Mouse (Mus musculus) kidney, adult 8-10 months (tissue): ENCODE data around the gene Ube4b.
A peak's percentile ranks its signal among the peaks of the same experiment; 100 is the strongest.

ENCODE experiments used
- DNase-seq, 2 experiments: peaks; one replicate each; pipeline ENCODE4 v3.0.0; 2022

The Ube4b gene

GRCm38 (mm10) chr4:149393311-149393995 is 33.1 kb downstream of the Ube4b start:
- peak; percentile 27 to 54 for DNase-seq

GRCm38 (mm10) chr4:149392359-149392758 is 34.2 kb downstream of the Ube4b start:
- no peak for DNase-seq

GRCm38 (mm10) chr4:149381001-149381400 is 45.5 kb downstream of the Ube4b start:
- DNase-seq = no peak

GRCm38 (mm10) chr4:149379881-149380280 is 46.7 kb downstream of the Ube4b start:
- no peak for DNase-seq

- DNase-seq = no peak
These were observed 47.7 kb downstream of the Ube4b start for GRCm38 (mm10) chr4:149378819-149379218.

- no peak for DNase-seq
These were observed 50.5 kb downstream of the Ube4b start for GRCm38 (mm10) chr4:149376034-149376433.

GRCm38 (mm10) chr4:149374662-149375061 is 51.9 kb downstream of the Ube4b start:
- no peak for DNase-seq

GRCm38 (mm10) chr4:149373927-149374326 is 52.6 kb downstream of the Ube4b start:
- no peak for DNase-seq

- DNase-seq = peak in 1 of 2 experiments; percentile 63
These were observed 53.1 kb downstream of the Ube4b start for GRCm38 (mm10) chr4:149373431-149373830.

- DNase-seq = peak; percentile 21 to 29
These were observed 60.7 kb downstream of the Ube4b start for GRCm38 (mm10) chr4:149365702-149366370.

- no peak for DNase-seq
These were observed 61.7 kb downstream of the Ube4b start for GRCm38 (mm10) chr4:149364896-149365295.

- DNase-seq = no peak
These were observed 65.5 kb downstream of the Ube4b start for GRCm38 (mm10) chr4:149361051-149361450.

- DNase-seq = no peak
These were observed 65.9 kb downstream of the Ube4b start for GRCm38 (mm10) chr4:149360647-149361046.

- no peak for DNase-seq
These were observed 68.6 kb downstream of the Ube4b start for GRCm38 (mm10) chr4:149357982-149358381.

- peak; percentile 29 to 35 for DNase-seq
These were observed 71.9 kb downstream of the Ube4b start for GRCm38 (mm10) chr4:149354671-149355070.

GRCm38 (mm10) chr4:149351596-149352150 is 74.9 kb downstream of the Ube4b start:
- no peak for DNase-seq

- DNase-seq = no peak
These were observed 77.6 kb downstream of the Ube4b start for GRCm38 (mm10) chr4:149348963-149349362.

GRCm38 (mm10) chr4:149345873-149346272 is 80.7 kb downstream of the Ube4b start:
- DNase-seq = no peak

GRCm38 (mm10) chr4:149344311-149344710 is 82.2 kb downstream of the Ube4b start:
- no peak for DNase-seq

- no peak for DNase-seq
These were observed 85.9 kb downstream of the Ube4b start for GRCm38 (mm10) chr4:149340680-149341079.

GRCm38 (mm10) chr4:149339426-149340214 is 86.9 kb downstream of the Ube4b start:
- no peak for DNase-seq

GRCm38 (mm10) chr4:149338137-149338536 is 88.4 kb downstream of the Ube4b start:
- DNase-seq = no peak

- DNase-seq = no peak
These were observed 89.2 kb downstream of the Ube4b start for GRCm38 (mm10) chr4:149337353-149337752.
